Mouse (Mus musculus) lung, embryonic 14.5 days (tissue): ENCODE measurements around the gene Rassf4. TPM values are rescaled to one million over a fixed set of nuclear protein-coding genes. Genes with fewer than 3 reads are reported as not detected.
"Not testable (repeated sequence)": the region's sequence is repeated elsewhere in the genome, so short reads cannot be mapped to it uniquely, and the experiment has no call there.

Experiments used
- ATAC-seq: fragments of 200-750 bp; cut with Nextera tagmentation; 2 replicates; pipeline ENCODE4 v1.8.0; 2017; ENCODE audit warnings: mild to moderate bottlenecking, moderate TSS enrichment, moderate library complexity; ENCODE audit not compliant: insufficient read depth
- DNase-seq: peaks from one replicate; pipeline ENCODE4 v3.0.0-alpha.2; 2015
- H3K27ac ChIP-seq: fragments of 300-500 bp; sonication (generic); 2 replicates; pipeline ENCODE4 v1.5.1; 2014; ENCODE audit warnings: low read depth, mild to moderate bottlenecking, moderate library complexity
- H3K27me3 ChIP-seq: fragments of 300-500 bp; sonication (generic); 2 replicates; pipeline ENCODE4 v1.6.1; 2014; ENCODE audit warnings: low read length, control low read depth; ENCODE audit not compliant: insufficient read depth
- H3K36me3 ChIP-seq: fragments of 300-500 bp; sonication (generic); 2 replicates; pipeline ENCODE4 v1.6.1; 2014; ENCODE audit warnings: control low read depth; ENCODE audit not compliant: insufficient read depth
- H3K4me1 ChIP-seq: fragments of 300-500 bp; sonication (generic); 2 replicates; pipeline ENCODE4 v1.6.1; 2014; ENCODE audit warnings: antibody characterized with exemption, control low read depth; ENCODE audit not compliant: insufficient read depth
- H3K4me2 ChIP-seq: fragments of 300-500 bp; sonication (generic); 2 replicates; pipeline ENCODE4 v1.6.1; 2014; ENCODE audit warnings: mild to moderate bottlenecking
- H3K4me3 ChIP-seq: fragments of 300-500 bp; sonication (generic); 2 replicates; pipeline ENCODE4 v1.5.1; 2014; ENCODE audit warnings: low read depth, low read length
- H3K9ac ChIP-seq: fragments of 300-500 bp; sonication (generic); 2 replicates; pipeline ENCODE4 v1.6.1; 2014
- H3K9me3 ChIP-seq: fragments of 300-500 bp; sonication (generic); 2 replicates; pipeline ENCODE4 v1.6.1; 2016; ENCODE audit warnings: low read depth, low read length, control low read depth
- CTCF ChIP-seq: IDR thresholded peaks from 2 replicates; pipeline ENCODE4 v1.5.1; 2016; ENCODE audit warnings: antibody characterized with exemption, low read depth
- WGBS: fragments of 180-500 bp; shearing (Covaris S2); extraction: QIAGEN DNeasy Blood & Tissue Kit; methylation state at CpG from one replicate; pipeline ENCODE4 v1.1.7; 2014; 5-methylcytosine and 5-hydroxymethylcytosine counted together
- microRNA-seq: library from miRNA; unstranded; fragments of <30 nt; microRNA quantifications from one replicate; pipeline ENCODE4, GENCODE M21; 2016; ENCODE audit warnings: borderline number of aligned reads
- polyA plus RNA-seq: library from polyadenylated mRNA; unstranded; fragments of >200 nt; fragmentation: Nextera tagmentation; extraction: Ambion mirVana; gene quantifications from 2 replicates; pipeline ENCODE4 v1.2.1, GENCODE M21; 2014

Rassf4 gene
- polyA plus RNA-seq, 1 experiment from 2014 or later: 5.6 TPM

- Histone ChIP-seq H3K27ac (peak overlapping the region; percentile 90), H3K4me3 (peak overlapping the region; percentile 81), H3K9ac (peak overlapping the region; percentile 98), H3K4me2 (peak overlapping the region; percentile 82), H3K9me3 (no peaks in the 10 kb centered on the region), H3K4me1 (no peaks in the 10 kb centered on the region), H3K36me3 (peaks cover 24% of the 10 kb centered on the region), H3K27me3 (no peaks in the 10 kb centered on the region)
- 12% methylated on average over 9 of the region's 9 CpGs for WGBS
- no peak for TF ChIP-seq CTCF
- no peak for ATAC-seq
- peak; percentile 22 for DNase-seq
These were observed 45.7 kb downstream of the Rassf4 start for GRCm38 (mm10) chr6:116628095-116628494.

GRCm38 (mm10) chr6:116626417-116626816 lies 47.3 kb downstream of the Rassf4 start:
- not testable (repeated sequence) for DNase-seq, H3K4me2 ChIP-seq, H3K4me3 ChIP-seq, H3K9ac ChIP-seq, H3K4me1 ChIP-seq, H3K27me3 ChIP-seq, ATAC-seq, H3K9me3 ChIP-seq, H3K27ac ChIP-seq
- WGBS: 95% methylated on average over 9 of the region's 9 CpGs
- H3K36me3 ChIP-seq: peaks cover 24% of the 10 kb centered on the region

GRCm38 (mm10) chr6:116621318-116622023 lies 52.3 kb downstream of the Rassf4 start:
- H3K27ac ChIP-seq: no peak overlapping the region
- no peaks in the 10 kb centered on the region for H3K27me3 ChIP-seq
- WGBS: 70% methylated on average over 8 of the region's 8 CpGs
- TF ChIP-seq CTCF: no peak
- H3K4me3 ChIP-seq: no peak overlapping the region
- ATAC-seq (no peak), DNase-seq (peak; percentile 9)
- no peaks in the 10 kb centered on the region for H3K9me3 ChIP-seq
- H3K9ac ChIP-seq: no peak overlapping the region
- no peak overlapping the region for H3K4me2 ChIP-seq
- peaks cover 16% of the 10 kb centered on the region for H3K36me3 ChIP-seq
- H3K4me1 ChIP-seq: no peaks in the 10 kb centered on the region

GRCm38 (mm10) chr6:116618073-116618472 lies 55.7 kb downstream of the Rassf4 start:
- Histone ChIP-seq H3K36me3 (no peaks in the 10 kb centered on the region), H3K4me1 (no peaks in the 10 kb centered on the region), H3K27me3 (no peaks in the 10 kb centered on the region), H3K4me3 (no peak overlapping the region), H3K27ac (no peak overlapping the region), H3K9ac (no peak overlapping the region), H3K4me2 (no peak overlapping the region), H3K9me3 (no peaks in the 10 kb centered on the region)
- ATAC-seq (no peak), DNase-seq (no peak)
- TF ChIP-seq CTCF: no peak

GRCm38 (mm10) chr6:116615719-116616118 lies 58.0 kb downstream of the Rassf4 start:
- Histone ChIP-seq H3K4me1 (no peaks in the 10 kb centered on the region), H3K9ac (no peak overlapping the region), H3K27me3 (no peaks in the 10 kb centered on the region), H3K4me2 (no peak overlapping the region), H3K9me3 (no peaks in the 10 kb centered on the region), H3K27ac (no peak overlapping the region), H3K36me3 (no peaks in the 10 kb centered on the region), H3K4me3 (no peak overlapping the region)
- no peak for DNase-seq
- no peak for ATAC-seq
- WGBS: 90% methylated on average over 2 of the region's 2 CpGs
- no peak for TF ChIP-seq CTCF

GRCm38 (mm10) chr6:116607230-116607629 lies 66.5 kb downstream of the Rassf4 start:
- Histone ChIP-seq H3K4me1 (no peaks in the 10 kb centered on the region), H3K4me2 (no peak overlapping the region), H3K36me3 (no peaks in the 10 kb centered on the region), H3K27ac (no peak overlapping the region), H3K4me3 (no peak overlapping the region), H3K9ac (no peak overlapping the region), H3K9me3 (no peaks in the 10 kb centered on the region), H3K27me3 (no peaks in the 10 kb centered on the region)
- 36% methylated on average over 4 of the region's 4 CpGs for WGBS
- DNase-seq: no peak
- no peak for TF ChIP-seq CTCF
- ATAC-seq: no peak

GRCm38 (mm10) chr6:116600969-116601368 lies 72.8 kb downstream of the Rassf4 start:
- H3K27me3 ChIP-seq, H3K27ac ChIP-seq, DNase-seq, ATAC-seq, H3K36me3 ChIP-seq, H3K9me3 ChIP-seq, H3K9ac ChIP-seq, H3K4me1 ChIP-seq, H3K4me2 ChIP-seq, H3K4me3 ChIP-seq: not testable (repeated sequence)

- no peak within 1 kb of the TSS for H3K27ac ChIP-seq
- H3K9me3 ChIP-seq: no peaks in the 10 kb centered on the region
- H3K4me1 ChIP-seq: no peaks in the 10 kb centered on the region
- no peak within 1 kb of the TSS for H3K9ac ChIP-seq
- H3K36me3 ChIP-seq: no peaks in the 10 kb centered on the region
- H3K4me3 ChIP-seq: no peak within 1 kb of the TSS
- TF ChIP-seq CTCF: no peak
- WGBS: 72% methylated on average over 4 of the region's 4 CpGs
- H3K4me2 ChIP-seq: no peak within 1 kb of the TSS
- no peak for ATAC-seq
- DNase-seq: no peak
- H3K27me3 ChIP-seq: no peaks in the 10 kb centered on the region
These were observed 89.7 kb downstream of the Rassf4 start, which contains the start of gene Olfr215 for GRCm38 (mm10) chr6:116584095-116584494. Gene Olfr215 (minus strand): TSS chr6:116584195.

Small RNAs within 50 kb of the gene (microRNA-seq; reads per million reads assigned to microRNA genes)
- gene Mir7043: not detected

Other genes with a start within 250 kb of the Rassf4 start
- gene Alox5, start 212.8 kb downstream of the Rassf4 start, polyA plus RNA-seq: 0.87 and 0.96 TPM in 2 replicates
- not detected in 2 replicates for gene Olfr211, start 184.9 kb downstream of the Rassf4 start, polyA plus RNA-seq
- gene Olfr212, start 167.4 kb downstream of the Rassf4 start, polyA plus RNA-seq: not detected in 2 replicates
- gene Olfr213, start 135.5 kb downstream of the Rassf4 start, polyA plus RNA-seq: not detected in 2 replicates
- 0.58 and 0.68 TPM in 2 replicates for gene Gm5580, start 122.8 kb downstream of the Rassf4 start, polyA plus RNA-seq
- gene Olfr214, start 119.7 kb downstream of the Rassf4 start, polyA plus RNA-seq: not detected in 2 replicates
- gene Olfr215, start 89.8 kb downstream of the Rassf4 start, polyA plus RNA-seq: not detected in 2 replicates
- gene Zfp422, start 45.0 kb downstream of the Rassf4 start, polyA plus RNA-seq: 181 and 186 TPM in 2 replicates
- gene Depp1, start 23.3 kb downstream of the Rassf4 start, polyA plus RNA-seq: 23.5 and 24.0 TPM in 2 replicates
- gene Tmem72, start 43.0 kb upstream of the Rassf4 start, polyA plus RNA-seq: 0.05 and 0.07 TPM in 2 replicates